Mouse (Mus musculus) embryonic facial prominence, embryonic 12.5 days (tissue): ENCODE results near the gene Gm49345. TPM values are rescaled to one million over a fixed set of nuclear protein-coding genes. Genes with fewer than 3 reads are reported as not detected.
A peak's percentile ranks its signal among the peaks of the same experiment; 100 is the strongest.

Source experiments
- ATAC-seq: fragments of 200-750 bp; cut with Nextera tagmentation; 2 replicates; pipeline ENCODE4 v1.8.0; 2017; ENCODE audit not compliant: insufficient number of reproducible peaks, insufficient read depth, low FRiP score, low TSS enrichment
- H3K27ac ChIP-seq: fragments of 300-500 bp; sonication (generic); 2 replicates; pipeline ENCODE4 v1.5.1; 2016; ENCODE audit warnings: mild to moderate bottlenecking
- H3K27me3 ChIP-seq: fragments of 300-500 bp; sonication (generic); 2 replicates; pipeline ENCODE4 v1.6.1; 2016; ENCODE audit warnings: mild to moderate bottlenecking, moderate library complexity
- H3K36me3 ChIP-seq: fragments of 300-500 bp; sonication (generic); 2 replicates; pipeline ENCODE4 v1.6.1; 2016; ENCODE audit warnings: mild to moderate bottlenecking
- H3K4me1 ChIP-seq: fragments of 300-500 bp; sonication (generic); 2 replicates; pipeline ENCODE4 v1.6.1; 2016
- H3K4me2 ChIP-seq: fragments of 300-500 bp; sonication (generic); replicated peaks from 2 replicates; pipeline ENCODE4 v1.6.1; 2016; ENCODE audit warnings: mild to moderate bottlenecking, moderate library complexity
- H3K4me3 ChIP-seq: fragments of 300-500 bp; sonication (generic); 2 replicates; pipeline ENCODE4 v1.5.1; 2016; ENCODE audit warnings: mild to moderate bottlenecking
- H3K9ac ChIP-seq: fragments of 300-500 bp; sonication (generic); 2 replicates; pipeline ENCODE4 v1.6.1; 2016; ENCODE audit warnings: mild to moderate bottlenecking, moderate library complexity
- H3K9me3 ChIP-seq: fragments of 300-500 bp; sonication (generic); 2 replicates; pipeline ENCODE4 v1.6.1; 2016; ENCODE audit warnings: mild to moderate bottlenecking, moderate library complexity
- WGBS: fragments of 180-500 bp; shearing (Covaris S2); methylation state at CpG from one replicate; pipeline ENCODE4 v1.1.7; 2016; 5-methylcytosine and 5-hydroxymethylcytosine counted together
- polyA plus RNA-seq: library from polyadenylated mRNA; unstranded; fragments of >200 nt; fragmentation: Nextera tagmentation; extraction: Ambion mirVana; gene quantifications from 2 replicates; pipeline ENCODE4 v1.2.1, GENCODE M21; 2016

Gene Gm49345
- polyA plus RNA-seq, 1 experiment from 2014 or later, result not detected

DNA sequence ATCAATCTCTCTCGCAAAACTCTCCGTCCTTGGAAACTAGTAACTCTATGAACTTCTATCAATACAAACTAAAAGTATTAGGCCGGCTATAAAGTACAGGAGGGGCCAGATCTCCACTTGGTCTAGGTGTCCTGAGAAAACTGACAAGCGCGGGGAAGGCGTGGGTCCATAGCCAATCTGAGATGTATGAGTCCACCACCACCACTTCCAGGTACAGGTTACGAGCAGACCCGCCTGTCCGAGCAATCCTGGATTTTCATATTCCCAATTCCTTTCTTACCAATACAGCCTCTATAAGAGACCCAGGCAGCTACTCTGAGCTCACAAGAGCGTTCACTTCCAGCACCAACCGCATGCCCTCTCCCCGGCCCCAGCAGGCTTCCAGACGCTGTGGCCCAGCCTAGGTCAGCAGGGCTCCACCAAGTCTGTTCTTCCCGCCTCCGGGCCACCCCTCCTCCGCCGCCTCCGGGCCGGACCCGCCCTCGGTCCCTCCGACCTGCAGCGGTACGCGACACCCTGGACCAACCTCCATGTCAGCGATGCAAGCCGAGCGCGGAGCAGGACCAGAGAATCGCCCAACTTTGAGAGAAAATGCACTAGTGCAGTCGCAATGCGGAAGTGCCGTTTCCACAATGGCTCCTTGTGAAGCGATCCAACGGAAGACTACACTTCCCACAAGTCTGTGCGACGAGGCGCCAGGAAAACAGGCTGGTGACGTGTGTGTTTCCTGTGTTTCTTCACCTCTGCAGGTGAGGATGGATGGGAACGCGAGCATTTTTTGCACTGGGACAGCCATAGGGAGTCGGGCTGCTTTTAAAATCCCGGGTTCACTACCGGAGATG, 84.8 kb downstream of the Gm49345 start:
- no peaks in the 10 kb centered on the region for H3K9me3 ChIP-seq
- peak overlapping the region; percentile 81 for H3K4me3 ChIP-seq

DNA sequence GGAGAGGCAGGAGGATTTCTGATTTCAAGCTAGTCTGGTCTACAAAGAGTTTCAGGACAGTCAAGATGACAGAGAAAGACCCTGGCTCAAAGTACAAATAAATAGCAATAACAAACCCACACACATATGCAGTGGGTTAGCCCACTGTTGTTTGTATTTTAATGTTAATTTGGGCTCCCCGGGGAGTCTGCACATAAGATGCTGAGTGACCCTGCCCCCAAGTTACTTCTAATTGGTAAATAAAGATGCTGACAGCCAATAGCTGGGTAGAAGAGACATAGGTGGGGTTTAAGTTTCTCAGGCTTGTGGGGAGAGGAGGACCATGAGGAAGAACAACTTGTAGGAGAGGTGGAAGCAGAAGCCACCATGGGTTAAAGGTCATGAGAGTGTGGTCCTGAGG, 91.6 kb downstream of the Gm49345 start:
- H3K9ac ChIP-seq, result no peak overlapping the region
- no peak overlapping the region for H3K4me3 ChIP-seq
- H3K36me3 ChIP-seq, result peaks cover 40% of the 10 kb centered on the region
- H3K4me1 ChIP-seq, result no peaks in the 10 kb centered on the region
- no peaks in the 10 kb centered on the region for H3K9me3 ChIP-seq
- ATAC-seq, result no peak
- H3K27ac ChIP-seq, result no peak overlapping the region
- H3K4me2 ChIP-seq, result no peak overlapping the region
- H3K27me3 ChIP-seq, result no peaks in the 10 kb centered on the region
- WGBS, result 73% methylated on average over 1 of the region's 1 CpGs

More for the DNA sequence above, 84.8 kb downstream of the Gm49345 start:
- Histone ChIP-seq H3K27me3 (no peaks in the 10 kb centered on the region), H3K9ac (peak overlapping the region; percentile 86), H3K36me3 (no peaks in the 10 kb centered on the region), H3K4me1 (0 out of 2 replicates have a peak, but pooled peaks cover 5% of the 10 kb centered on the region), H3K4me2 (peak overlapping the region; percentile 61), H3K27ac (peak overlapping the region; percentile 86)
- ATAC-seq, result peak; percentile 97
- WGBS, result 2% methylated on average over 44 of the region's 44 CpGs

Other genes with a start within 250 kb of the Gm49345 start
- gene Zfp429, start 237.9 kb downstream of the Gm49345 start, polyA plus RNA-seq, result 4.9 and 6.6 TPM in 2 replicates
- 1.0 and 1.1 TPM in 2 replicates for gene Zfp459, start 216.4 kb downstream of the Gm49345 start, polyA plus RNA-seq
- 9.5 and 10.4 TPM in 2 replicates for gene Zfp874a, start 186.1 kb downstream of the Gm49345 start, polyA plus RNA-seq
- gene Zfp874b, start 153.5 kb downstream of the Gm49345 start, polyA plus RNA-seq, result 2.9 and 3.8 TPM in 2 replicates
- 22.5 and 24.0 TPM in 2 replicates for gene Zfp58, start 137.2 kb downstream of the Gm49345 start, polyA plus RNA-seq
- gene Gm26965, start 111.6 kb downstream of the Gm49345 start, polyA plus RNA-seq, result not detected in 2 replicates
- 25.0 and 25.2 TPM in 2 replicates for gene Zfp87, start 111.6 kb downstream of the Gm49345 start, polyA plus RNA-seq
- 16.9 and 17.0 TPM in 2 replicates for gene Zfp748, start 83.9 kb downstream of the Gm49345 start, polyA plus RNA-seq
- gene Zfp729b, start 28.1 kb downstream of the Gm49345 start, polyA plus RNA-seq, result 5.3 TPM in 2 replicates
- 3.2 and 3.8 TPM in 2 replicates for gene Zfp729a, start within 50 bp of the Gm49345 start, polyA plus RNA-seq
- 14.8 and 14.9 TPM in 2 replicates for gene Zfp738, start 49.3 kb upstream of the Gm49345 start, polyA plus RNA-seq
- 8.4 and 10.5 TPM in 2 replicates for gene Zfp65, start 91.4 kb upstream of the Gm49345 start, polyA plus RNA-seq
- gene Zfp85, start 117.5 kb upstream of the Gm49345 start, polyA plus RNA-seq, result 7.5 and 7.7 TPM in 2 replicates
- 3.3 and 3.8 TPM in 2 replicates for gene Zfp493, start 141.9 kb upstream of the Gm49345 start, polyA plus RNA-seq
- gene Zfp273, start 176.0 kb upstream of the Gm49345 start, polyA plus RNA-seq, result 9.2 and 9.6 TPM in 2 replicates
- 4.1 and 4.6 TPM in 2 replicates for gene Gm10037, start 193.3 kb upstream of the Gm49345 start, polyA plus RNA-seq
- not detected in 2 replicates for gene BC048507, start 225.6 kb upstream of the Gm49345 start, polyA plus RNA-seq